Mouse (Mus musculus): Measurements from ENCODE around the gene Etv1. TPM values are rescaled to one million over a fixed set of nuclear protein-coding genes. Genes with fewer than 3 reads are reported as not detected.

Etv1 gene
- 53.3 and 54.7 TPM in 2 replicates for total RNA-seq (2021)
- long read RNA-seq, experiment 1, full-length matches to known transcripts: 2 of 3 reads
- long read RNA-seq, experiment 1, partial matches to known transcripts: 0 of 3 reads
- long read RNA-seq, experiment 1, other reads (novel, unspliced or antisense): 1 of 3 reads
- long read RNA-seq, experiment 2, partial matches to known transcripts: 1 of 3 reads
- long read RNA-seq, experiment 2, other reads (novel, unspliced or antisense): 1 of 3 reads

GRCm38 (mm10) chr12:38779186-38779777, at the start of gene Etv1:
Gene Etv1 (plus strand): TSS chr12:38779380.
- DNase-seq: peak; percentile 81

- no peak for DNase-seq
Observed at GRCm38 (mm10) chr12:38729661-38730060, 49.5 kb upstream of the Etv1 start.

- no peak for DNase-seq
Observed at GRCm38 (mm10) chr12:38730791-38731190, 48.4 kb upstream of the Etv1 start.

- no peak for DNase-seq
Observed at GRCm38 (mm10) chr12:38759322-38759721, 19.9 kb upstream of the Etv1 start.

- DNase-seq: peak; percentile 27
Observed at GRCm38 (mm10) chr12:38777316-38777715, 1.9 kb upstream of the Etv1 start.

- DNase-seq: no peak
Observed at GRCm38 (mm10) chr12:38777957-38778298, 1.3 kb upstream of the Etv1 start.

- peak; percentile 96 for DNase-seq
Observed at GRCm38 (mm10) chr12:38778299-38779075, 693 bp upstream of the Etv1 start.

- DNase-seq: peak; percentile 86
Observed at GRCm38 (mm10) chr12:38780006-38780954, 1.1 kb downstream of the Etv1 start.

GRCm38 (mm10) chr12:38780955-38781304, 1.8 kb downstream of the Etv1 start:
- DNase-seq: peak; percentile 74

- no peak for DNase-seq
Observed at GRCm38 (mm10) chr12:38781686-38782085, 2.5 kb downstream of the Etv1 start.

- DNase-seq: peak; percentile 9
Observed at GRCm38 (mm10) chr12:38783291-38783690, 4.1 kb downstream of the Etv1 start.

GRCm38 (mm10) chr12:38784221-38784620, 5.0 kb downstream of the Etv1 start:
- no peak for DNase-seq

- no peak for DNase-seq
Observed at GRCm38 (mm10) chr12:38786571-38786970, 7.4 kb downstream of the Etv1 start.

- no peak for DNase-seq
Observed at GRCm38 (mm10) chr12:38787704-38788103, 8.5 kb downstream of the Etv1 start.

GRCm38 (mm10) chr12:38788621-38789020, 9.4 kb downstream of the Etv1 start:
- peak; percentile 13 for DNase-seq

GRCm38 (mm10) chr12:38789789-38790355, 10.7 kb downstream of the Etv1 start:
- no peak for DNase-seq

GRCm38 (mm10) chr12:38793076-38793475, 13.9 kb downstream of the Etv1 start:
- DNase-seq: no peak

GRCm38 (mm10) chr12:38793697-38794096, 14.5 kb downstream of the Etv1 start:
- no peak for DNase-seq

- peak; percentile 73 for DNase-seq
Observed at GRCm38 (mm10) chr12:38807031-38807430, 27.9 kb downstream of the Etv1 start.

- DNase-seq: no peak
Observed at GRCm38 (mm10) chr12:38812392-38812791, 33.2 kb downstream of the Etv1 start.

- no peak for DNase-seq
Observed at GRCm38 (mm10) chr12:38814010-38814786, 35.0 kb downstream of the Etv1 start.

Data from adrenal gland, postnatal 14 days (tissue).